Mouse (Mus musculus): ENCODE results near the gene Slamf6. TPM values are rescaled to one million over a fixed set of nuclear protein-coding genes. Genes with fewer than 3 reads are reported as not detected.

Slamf6 gene
- total RNA-seq, 2 experiments from 2014 or later, result not detected

- no peak for TF ChIP-seq CTCF (IDR thresholded peaks at IDR 0.05)
- no peak overlapping the region for H3K4me3 ChIP-seq
- no peak overlapping the region for H3K27ac ChIP-seq
- intact Hi-C loops (cut with DNase I), result no loop called here
- DNase-seq, result no peak
Measured at GRCm38 (mm10) chr1:171933851-171934250, 16.5 kb downstream of the Slamf6 start.

- DNase-seq, result no peak
Measured at GRCm38 (mm10) chr1:171938952-171939948, 21.9 kb downstream of the Slamf6 start.

GRCm38 (mm10) chr1:171940626-171941025 is 23.3 kb downstream of the Slamf6 start:
- no peak overlapping the region for H3K4me3 ChIP-seq
- intact Hi-C loops (cut with DNase I), result no loop called here
- no peak overlapping the region for H3K27ac ChIP-seq
- no peak for DNase-seq
- TF ChIP-seq CTCF (IDR thresholded peaks at IDR 0.05), result no peak

More at GRCm38 (mm10) chr1:171938952-171939948, 21.9 kb downstream of the Slamf6 start:
- Histone ChIP-seq H3K27ac (no peak overlapping the region), H3K4me3 (no peak overlapping the region)
- intact Hi-C loops (cut with DNase I), result no loop called here
- no peak for TF ChIP-seq CTCF (IDR thresholded peaks at IDR 0.05)

- TF ChIP-seq CTCF (IDR thresholded peaks at IDR 0.05), result no peak
- DNase-seq, result no peak
- intact Hi-C loops (cut with DNase I), result no loop called here
- Histone ChIP-seq H3K4me3 (no peak overlapping the region), H3K27ac (no peak overlapping the region)
Measured at GRCm38 (mm10) chr1:171946447-171946995, 29.2 kb downstream of the Slamf6 start.

- Histone ChIP-seq H3K27ac (no peak overlapping the region), H3K4me3 (no peak overlapping the region)
- intact Hi-C loops (cut with DNase I), result no loop called here
- DNase-seq, result no peak
- TF ChIP-seq CTCF (IDR thresholded peaks at IDR 0.05), result no peak
Measured at GRCm38 (mm10) chr1:171948161-171948945, 31.0 kb downstream of the Slamf6 start.

GRCm38 (mm10) chr1:171948946-171949508 is 31.7 kb downstream of the Slamf6 start:
- Histone ChIP-seq H3K4me3 (no peak overlapping the region), H3K27ac (no peak overlapping the region)
- no peak for DNase-seq
- intact Hi-C loops (cut with DNase I), result no loop called here
- TF ChIP-seq CTCF (IDR thresholded peaks at IDR 0.05), result no peak

GRCm38 (mm10) chr1:171955071-171955470 is 37.8 kb downstream of the Slamf6 start:
- DNase-seq, result no peak
- no peak for TF ChIP-seq CTCF (IDR thresholded peaks at IDR 0.05)
- intact Hi-C loops (cut with DNase I), result no loop called here
- Histone ChIP-seq H3K27ac (no peak overlapping the region), H3K4me3 (no peak overlapping the region)

GRCm38 (mm10) chr1:171957411-171957810 is 40.1 kb downstream of the Slamf6 start:
- no peak overlapping the region for H3K27ac ChIP-seq

GRCm38 (mm10) chr1:171960726-171961125 is 43.4 kb downstream of the Slamf6 start:
- intact Hi-C loops (cut with DNase I), result no loop called here
- TF ChIP-seq CTCF (IDR thresholded peaks at IDR 0.05), result no peak
- Histone ChIP-seq H3K27ac (no peak overlapping the region), H3K4me3 (no peak overlapping the region)
- no peak for DNase-seq

More at GRCm38 (mm10) chr1:171957411-171957810, 40.1 kb downstream of the Slamf6 start:
- DNase-seq, result no peak
- TF ChIP-seq CTCF (IDR thresholded peaks at IDR 0.05), result no peak
- no peak overlapping the region for H3K4me3 ChIP-seq
- intact Hi-C loops (cut with DNase I), result no loop called here

GRCm38 (mm10) chr1:171961704-171962103 is 44.4 kb downstream of the Slamf6 start:
- intact Hi-C loops (cut with DNase I), result no loop called here
- DNase-seq, result no peak
- Histone ChIP-seq H3K4me3 (no peak overlapping the region), H3K27ac (no peak overlapping the region)
- no peak for TF ChIP-seq CTCF (IDR thresholded peaks at IDR 0.05)

- no peak for DNase-seq
- no peak overlapping the region for H3K4me3 ChIP-seq
- TF ChIP-seq CTCF (IDR thresholded peaks at IDR 0.05), result no peak
- intact Hi-C loops (cut with DNase I), result no loop called here
- H3K27ac ChIP-seq, result no peak overlapping the region
Measured at GRCm38 (mm10) chr1:171963613-171964012, 46.3 kb downstream of the Slamf6 start.

GRCm38 (mm10) chr1:171966054-171966790 is 48.9 kb downstream of the Slamf6 start:
- no peak overlapping the region for H3K4me3 ChIP-seq
- H3K27ac ChIP-seq, result no peak overlapping the region
- no peak for DNase-seq
- no peak for TF ChIP-seq CTCF (IDR thresholded peaks at IDR 0.05)
- intact Hi-C loops (cut with DNase I), result no loop called here
